Mouse (Mus musculus) limb, embryonic 10.5 days (tissue): ENCODE data around the gene Ubr4. TPM values are rescaled to one million over a fixed set of nuclear protein-coding genes. Genes with fewer than 3 reads are reported as not detected.

Experiments used
- DNase-seq: peaks from one replicate; pipeline ENCODE4 v3.0.0-alpha.2; 2017; ENCODE audit warnings: low spot score
- H3K27ac ChIP-seq: fragments of 300-500 bp; sonication (generic); 2 replicates; pipeline ENCODE4 v1.5.1; 2016; ENCODE audit warnings: mild to moderate bottlenecking
- H3K27me3 ChIP-seq: fragments of 300-500 bp; sonication (generic); 2 replicates; pipeline ENCODE4 v1.6.1; 2016; ENCODE audit warnings: low read depth, mild to moderate bottlenecking; ENCODE audit not compliant: poor library complexity, severe bottlenecking
- H3K36me3 ChIP-seq: fragments of 300-500 bp; sonication (generic); 2 replicates; pipeline ENCODE4 v1.6.1; 2016; ENCODE audit warnings: mild to moderate bottlenecking, moderate library complexity
- H3K4me1 ChIP-seq: fragments of 300-500 bp; sonication (generic); 2 replicates; pipeline ENCODE4 v1.6.1; 2016
- H3K4me3 ChIP-seq: fragments of 300-500 bp; sonication (generic); 2 replicates; pipeline ENCODE4 v1.5.1; 2016; ENCODE audit warnings: mild to moderate bottlenecking, moderate library complexity
- H3K9me3 ChIP-seq: fragments of 300-500 bp; sonication (generic); replicated peaks from 2 replicates; pipeline ENCODE4 v1.6.1; 2016; ENCODE audit warnings: mild to moderate bottlenecking
- WGBS: fragments of 180-500 bp; shearing (Covaris S2); methylation state at CpG from one replicate; pipeline ENCODE4 v1.1.7; 2016; 5-methylcytosine and 5-hydroxymethylcytosine counted together
- polyA plus RNA-seq: library from polyadenylated mRNA; unstranded; fragments of >200 nt; fragmentation: Nextera tagmentation; extraction: Ambion mirVana; gene quantifications from 2 replicates; pipeline ENCODE4 v1.2.1, GENCODE M21; 2016

Ubr4 gene
- polyA plus RNA-seq, 1 experiment from 2014 or later, result 74.4 TPM

DNA sequence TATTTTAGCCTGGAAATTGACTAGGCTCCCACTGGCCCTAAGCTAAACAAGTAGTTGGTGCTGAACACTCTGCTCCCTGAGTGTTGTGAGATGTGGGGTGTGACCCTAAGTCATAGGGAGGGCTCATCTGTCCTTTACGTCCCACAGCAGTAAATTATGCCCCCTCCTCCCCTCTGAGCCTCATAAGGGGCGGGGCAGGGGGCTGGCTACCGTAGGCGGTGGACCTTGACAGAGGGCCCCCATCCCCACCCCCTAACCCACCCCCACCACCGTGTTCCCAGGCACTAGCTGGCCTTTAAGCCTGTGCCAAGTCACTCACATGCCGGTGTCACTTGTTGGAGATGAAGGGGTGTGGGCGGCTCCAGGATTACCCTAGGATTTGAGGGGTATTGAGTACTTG, 132.1 kb downstream of the Ubr4 start:
- DNase-seq, result no peak
- peaks cover 99% of the 10 kb centered on the region for H3K36me3 ChIP-seq
- no peak overlapping the region for H3K27ac ChIP-seq
- no peaks in the 10 kb centered on the region for H3K27me3 ChIP-seq
- no peaks in the 10 kb centered on the region for H3K4me1 ChIP-seq
- H3K9me3 ChIP-seq, result no peaks in the 10 kb centered on the region
- 85% methylated on average over 7 of the region's 7 CpGs for WGBS
- no peak overlapping the region for H3K4me3 ChIP-seq

- Histone ChIP-seq H3K36me3 (peaks cover 96% of the 10 kb centered on the region), H3K4me1 (no peaks in the 10 kb centered on the region), H3K9me3 (no peaks in the 10 kb centered on the region), H3K27ac (0 out of 2 replicates have a peak overlapping the region, but pooled peaks have one; percentile 8), H3K4me3 (no peak overlapping the region), H3K27me3 (no peaks in the 10 kb centered on the region)
- DNase-seq, result no peak
- WGBS, result 69% methylated on average over 10 of the region's 10 CpGs
Observed at GRCm38 (mm10) chr4:139487085-139487484, 134.7 kb downstream of the Ubr4 start.

DNA sequence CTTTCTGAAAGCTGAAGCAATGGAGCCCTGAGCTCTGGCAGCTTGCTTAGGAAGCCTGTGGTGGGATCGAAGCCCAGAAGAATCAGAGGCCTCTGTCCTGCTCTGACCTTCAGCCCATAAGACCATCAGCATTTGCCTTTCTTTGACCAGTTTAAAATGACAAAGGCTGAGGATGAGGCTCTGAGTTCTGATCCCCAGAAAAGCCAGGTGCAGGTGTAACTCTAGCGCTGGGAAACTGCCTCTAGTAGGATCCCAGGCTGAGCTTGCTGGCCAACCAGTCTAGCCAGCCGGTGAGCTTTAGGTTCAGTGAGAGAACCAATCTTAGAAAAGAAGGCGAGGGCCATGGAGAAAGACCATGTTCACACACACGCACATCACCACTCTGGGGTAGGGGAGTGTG, 135.9 kb downstream of the Ubr4 start:
- DNase-seq, result no peak
- no peaks in the 10 kb centered on the region for H3K27me3 ChIP-seq
- H3K9me3 ChIP-seq, result no peaks in the 10 kb centered on the region
- no peak overlapping the region for H3K27ac ChIP-seq
- H3K36me3 ChIP-seq, result peaks cover 89% of the 10 kb centered on the region
- WGBS, result 92% methylated on average over 5 of the region's 5 CpGs
- no peaks in the 10 kb centered on the region for H3K4me1 ChIP-seq
- H3K4me3 ChIP-seq, result no peak overlapping the region

DNA sequence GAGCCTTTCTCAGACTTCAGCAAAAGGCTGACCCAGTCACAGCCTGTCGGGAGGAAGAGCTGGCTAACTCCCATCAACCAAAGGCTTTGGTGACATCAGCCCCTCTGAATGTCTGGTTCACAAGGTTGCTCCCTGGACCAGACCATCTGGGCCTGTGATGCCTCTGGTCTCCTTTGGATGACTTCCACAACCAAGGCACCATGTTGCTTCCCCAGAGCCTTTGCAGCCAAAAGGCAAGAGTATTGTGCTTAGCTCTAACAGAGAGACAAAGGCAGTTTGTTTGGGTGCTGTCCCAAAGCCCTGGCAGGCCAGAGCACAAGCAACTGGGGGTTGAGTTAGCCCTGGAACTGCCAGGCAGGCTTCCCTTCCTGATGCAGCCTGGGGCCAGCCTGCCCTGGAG, 137.5 kb downstream of the Ubr4 start:
- no peak overlapping the region for H3K27ac ChIP-seq
- no peaks in the 10 kb centered on the region for H3K27me3 ChIP-seq
- no peaks in the 10 kb centered on the region for H3K4me1 ChIP-seq
- peaks cover 73% of the 10 kb centered on the region for H3K36me3 ChIP-seq
- no peaks in the 10 kb centered on the region for H3K9me3 ChIP-seq
- H3K4me3 ChIP-seq, result no peak overlapping the region
- WGBS, result 84% methylated on average over 1 of the region's 1 CpGs
- DNase-seq, result no peak

GRCm38 (mm10) chr4:139490413-139491055, 138.1 kb downstream of the Ubr4 start:
- H3K4me1 ChIP-seq, result no peaks in the 10 kb centered on the region
- DNase-seq, result no peak
- peaks cover 67% of the 10 kb centered on the region for H3K36me3 ChIP-seq
- no peaks in the 10 kb centered on the region for H3K27me3 ChIP-seq
- H3K9me3 ChIP-seq, result no peaks in the 10 kb centered on the region
- 90% methylated on average over 11 of the region's 11 CpGs for WGBS
- H3K27ac ChIP-seq, result no peak overlapping the region
- no peak overlapping the region for H3K4me3 ChIP-seq

- peaks cover 56% of the 10 kb centered on the region for H3K36me3 ChIP-seq
- H3K4me3 ChIP-seq, result no peak overlapping the region
- DNase-seq, result no peak
- H3K4me1 ChIP-seq, result no peaks in the 10 kb centered on the region
- no peak overlapping the region for H3K27ac ChIP-seq
- H3K27me3 ChIP-seq, result no peaks in the 10 kb centered on the region
- no peaks in the 10 kb centered on the region for H3K9me3 ChIP-seq
- 90% methylated on average over 5 of the region's 5 CpGs for WGBS
Observed at GRCm38 (mm10) chr4:139491541-139492170, 139.2 kb downstream of the Ubr4 start.

DNA sequence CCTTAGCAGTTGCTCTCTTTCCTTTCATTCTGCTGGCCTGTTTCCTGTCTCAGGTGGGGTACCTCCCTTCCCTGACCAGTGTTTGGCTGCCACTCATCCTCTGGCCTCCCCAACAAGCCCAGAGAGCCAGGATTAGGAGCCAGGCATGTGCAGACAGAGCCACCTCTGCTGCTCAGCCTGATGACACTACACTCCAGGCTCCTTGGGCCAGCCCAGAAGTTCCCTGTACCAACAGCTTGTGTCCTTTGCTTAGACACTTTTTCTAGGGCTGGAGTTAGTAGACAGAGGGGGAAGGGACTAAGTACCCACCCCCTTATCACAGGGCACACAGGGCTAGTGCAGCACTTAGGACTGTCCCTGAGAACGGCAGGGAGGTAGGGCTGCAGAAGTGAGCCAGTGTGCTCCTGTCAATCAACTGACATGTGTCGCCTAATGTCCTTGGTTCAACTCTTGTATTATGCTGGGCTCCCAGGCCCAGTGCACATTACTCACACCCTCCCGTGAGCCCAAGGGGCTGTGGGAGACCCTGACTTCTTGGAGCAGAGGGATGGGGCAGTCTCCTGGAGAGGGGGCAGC, 139.9 kb downstream of the Ubr4 start:
- WGBS, result 71% methylated on average over 3 of the region's 3 CpGs
- DNase-seq, result no peak
- H3K4me3 ChIP-seq, result no peak overlapping the region
- no peaks in the 10 kb centered on the region for H3K9me3 ChIP-seq
- no peaks in the 10 kb centered on the region for H3K27me3 ChIP-seq
- H3K36me3 ChIP-seq, result peaks cover 49% of the 10 kb centered on the region
- no peaks in the 10 kb centered on the region for H3K4me1 ChIP-seq
- no peak overlapping the region for H3K27ac ChIP-seq

- Histone ChIP-seq H3K27me3 (no peaks in the 10 kb centered on the region), H3K27ac (no peak overlapping the region), H3K9me3 (no peaks in the 10 kb centered on the region), H3K36me3 (peaks cover 38% of the 10 kb centered on the region), H3K4me1 (no peaks in the 10 kb centered on the region), H3K4me3 (no peak overlapping the region)
- WGBS, result 73% methylated on average over 9 of the region's 9 CpGs
- no peak for DNase-seq
Observed at GRCm38 (mm10) chr4:139493227-139494025, 141.0 kb downstream of the Ubr4 start.

DNA sequence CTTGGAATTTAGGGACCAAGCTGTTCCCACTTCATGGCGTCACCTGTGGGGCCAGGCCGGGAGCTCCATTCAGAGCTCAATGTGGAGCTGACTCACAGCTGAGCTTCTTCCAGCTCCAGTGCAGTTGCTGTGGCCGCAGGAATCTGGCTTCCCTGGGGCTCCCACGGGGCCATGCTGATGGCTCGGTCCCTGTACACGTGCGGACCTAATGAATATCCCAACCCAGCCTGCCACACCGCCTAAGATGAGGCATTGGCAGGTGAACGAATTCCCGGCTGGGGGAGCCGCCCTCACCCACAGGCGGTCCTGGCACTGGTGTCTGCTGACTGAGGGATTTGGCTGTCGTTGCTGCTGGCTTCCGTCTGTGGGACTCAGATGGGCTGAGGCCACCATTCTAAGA, 148.4 kb downstream of the Ubr4 start:
- no peak for DNase-seq
- H3K27ac ChIP-seq, result no peak overlapping the region
- no peak overlapping the region for H3K4me3 ChIP-seq
- H3K9me3 ChIP-seq, result no peaks in the 10 kb centered on the region
- 75% methylated on average over 14 of the region's 14 CpGs for WGBS
- H3K36me3 ChIP-seq, result no peaks in the 10 kb centered on the region
- H3K4me1 ChIP-seq, result 0 out of 2 replicates have a peak, but pooled peaks cover 5% of the 10 kb centered on the region
- no peaks in the 10 kb centered on the region for H3K27me3 ChIP-seq

DNA sequence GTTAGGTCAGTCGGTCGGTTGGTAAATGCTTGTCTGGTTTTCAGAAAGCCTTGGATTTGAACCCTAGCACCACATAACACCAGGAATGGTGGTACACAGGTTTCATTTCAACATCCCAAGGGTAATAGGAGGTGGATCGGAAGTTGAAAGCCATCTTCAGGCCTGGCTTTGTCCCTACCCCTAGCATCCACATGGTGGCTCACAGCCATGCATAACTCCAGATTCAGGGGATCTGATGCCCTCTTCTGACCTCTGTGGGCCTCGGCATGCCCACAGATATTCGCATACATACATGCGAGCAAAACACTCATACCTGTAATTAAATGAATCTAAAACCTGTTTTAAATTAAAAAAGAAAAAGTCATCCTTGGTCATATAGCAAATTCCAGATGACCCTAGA, 149.3 kb downstream of the Ubr4 start:
- H3K4me3 ChIP-seq, result no peak overlapping the region
- H3K4me1 ChIP-seq, result 0 out of 2 replicates have a peak, but pooled peaks cover 5% of the 10 kb centered on the region
- DNase-seq, result no peak
- H3K27ac ChIP-seq, result no peak overlapping the region
- WGBS, result 87% methylated on average over 6 of the region's 6 CpGs
- no peaks in the 10 kb centered on the region for H3K27me3 ChIP-seq
- no peaks in the 10 kb centered on the region for H3K9me3 ChIP-seq
- no peaks in the 10 kb centered on the region for H3K36me3 ChIP-seq

DNA sequence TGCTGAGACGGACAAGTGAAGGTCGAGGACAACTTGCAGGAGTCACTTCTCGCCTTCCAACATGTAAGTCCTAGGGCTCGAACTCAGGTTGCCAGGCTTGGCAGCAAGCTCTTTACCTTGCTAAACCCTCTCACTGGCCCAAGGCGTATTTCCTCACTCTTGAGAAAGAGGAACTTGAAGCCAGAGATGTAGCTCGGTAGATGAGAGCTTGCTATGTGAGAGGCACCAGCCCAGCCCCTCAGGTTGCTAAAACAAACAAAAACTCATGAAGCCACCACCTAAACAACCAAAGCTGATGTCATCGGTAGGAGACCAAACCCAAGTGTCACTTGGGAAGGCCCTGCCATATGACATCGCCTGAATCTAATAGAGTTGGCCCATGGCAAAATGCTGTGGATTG, 151.5 kb downstream of the Ubr4 start:
- H3K27ac ChIP-seq, result no peak overlapping the region
- no peak overlapping the region for H3K4me3 ChIP-seq
- peaks cover 6% of the 10 kb centered on the region for H3K4me1 ChIP-seq
- H3K27me3 ChIP-seq, result no peaks in the 10 kb centered on the region
- DNase-seq, result no peak
- 91% methylated on average over 8 of the region's 8 CpGs for WGBS
- H3K36me3 ChIP-seq, result no peaks in the 10 kb centered on the region
- H3K9me3 ChIP-seq, result no peaks in the 10 kb centered on the region

GRCm38 (mm10) chr4:139505716-139506115, 153.3 kb downstream of the Ubr4 start:
- H3K27me3 ChIP-seq, result no peaks in the 10 kb centered on the region
- no peak for DNase-seq
- no peaks in the 10 kb centered on the region for H3K9me3 ChIP-seq
- no peak overlapping the region for H3K4me3 ChIP-seq
- no peaks in the 10 kb centered on the region for H3K36me3 ChIP-seq
- peaks cover 9% of the 10 kb centered on the region for H3K4me1 ChIP-seq
- no peak overlapping the region for H3K27ac ChIP-seq
- WGBS, result 77% methylated on average over 4 of the region's 4 CpGs

- H3K27me3 ChIP-seq, result no peaks in the 10 kb centered on the region
- no peak overlapping the region for H3K4me3 ChIP-seq
- no peak overlapping the region for H3K27ac ChIP-seq
- H3K9me3 ChIP-seq, result no peaks in the 10 kb centered on the region
- no peaks in the 10 kb centered on the region for H3K36me3 ChIP-seq
- 96% methylated on average over 11 of the region's 11 CpGs for WGBS
- H3K4me1 ChIP-seq, result peaks cover 6% of the 10 kb centered on the region
- no peak for DNase-seq
Observed at GRCm38 (mm10) chr4:139506727-139507126, 154.3 kb downstream of the Ubr4 start.
